Mouse (Mus musculus) heart, embryonic 11.5 days (tissue): ENCODE measurements at regions not wholly inside any gene's neighbourhood (a gene's known extent, or its start where the extent isn't known, plus 50 kb on each side); places are given as distances from the start of the nearest gene placed in this dataset.

Experiments used
- ATAC-seq: fragments of 200-750 bp; cut with Nextera tagmentation; replicated peaks from 2 replicates; pipeline ENCODE4 v1.8.0; 2017; ENCODE audit warnings: moderate library complexity; ENCODE audit not compliant: insufficient number of reproducible peaks, low FRiP score, low TSS enrichment
- H3K27ac ChIP-seq: fragments of 300-500 bp; sonication (generic); 2 replicates; pipeline ENCODE4 v1.5.1; 2014; ENCODE audit warnings: mild to moderate bottlenecking, low read depth, low read length
- H3K27me3 ChIP-seq: fragments of 300-500 bp; sonication (generic); 2 replicates; pipeline ENCODE4 v1.6.1; 2014; ENCODE audit warnings: mild to moderate bottlenecking, low read length, mixed read lengths; ENCODE audit not compliant: control insufficient read depth, insufficient read depth
- H3K36me3 ChIP-seq: fragments of 300-500 bp; sonication (generic); 2 replicates; pipeline ENCODE4 v1.6.1; 2014; ENCODE audit warnings: mild to moderate bottlenecking, low read length, moderate library complexity, mixed read lengths; ENCODE audit not compliant: control insufficient read depth, insufficient read depth
- H3K4me1 ChIP-seq: fragments of 300-500 bp; sonication (generic); 2 replicates; pipeline ENCODE4 v1.6.1; 2014; ENCODE audit warnings: low read length; ENCODE audit not compliant: control insufficient read depth, insufficient read depth
- H3K4me2 ChIP-seq: fragments of 300-500 bp; sonication (generic); 2 replicates; pipeline ENCODE4 v1.6.1; 2014; ENCODE audit warnings: mild to moderate bottlenecking, moderate library complexity
- H3K4me3 ChIP-seq: fragments of 300-500 bp; sonication (generic); 2 replicates; pipeline ENCODE4 v1.5.1; 2014; ENCODE audit warnings: low read depth, low read length
- H3K9ac ChIP-seq: fragments of 300-500 bp; sonication (generic); 2 replicates; pipeline ENCODE4 v1.6.1; 2014; ENCODE audit warnings: mild to moderate bottlenecking, low read depth, low read length, moderate library complexity
- H3K9me3 ChIP-seq: fragments of 300-500 bp; sonication (generic); replicated peaks from 2 replicates; pipeline ENCODE4 v1.6.1; 2016; ENCODE audit warnings: low read length; ENCODE audit not compliant: control insufficient read depth
- WGBS: fragments of 180-500 bp; shearing (Covaris S2); extraction: QIAGEN DNeasy Blood & Tissue Kit; methylation state at CpG from one replicate; pipeline ENCODE4 v1.1.7; 2014; ENCODE audit not compliant: insufficient replicate concordance; 5-methylcytosine and 5-hydroxymethylcytosine counted together

GRCm38 (mm10) chr13:54301110-54301509 lies 70.0 kb upstream of the Cplx2 start:
- 0 out of 2 replicates have a peak, but pooled peaks cover 2% of the 10 kb centered on the region for H3K27me3 ChIP-seq
- ATAC-seq: no peak
- H3K27ac ChIP-seq: no peak overlapping the region
- H3K4me1 ChIP-seq: peaks cover 10% of the 10 kb centered on the region
- no peak overlapping the region for H3K4me2 ChIP-seq
- WGBS: 62% methylated on average over 1 of the region's 1 CpGs
- H3K9ac ChIP-seq: no peak overlapping the region
- no peaks in the 10 kb centered on the region for H3K36me3 ChIP-seq
- no peaks in the 10 kb centered on the region for H3K9me3 ChIP-seq
- H3K4me3 ChIP-seq: no peak overlapping the region

GRCm38 (mm10) chr13:54301677-54302076 lies 69.5 kb upstream of the Cplx2 start:
- no peaks in the 10 kb centered on the region for H3K36me3 ChIP-seq
- no peak overlapping the region; the same call in 1 of the 2 replicates for H3K9ac ChIP-seq
- H3K27me3 ChIP-seq: 0 out of 2 replicates have a peak, but pooled peaks cover 2% of the 10 kb centered on the region
- peak overlapping the region; percentile 97 for H3K4me2 ChIP-seq
- WGBS: 25% methylated on average over 6 of the region's 6 CpGs
- ATAC-seq: no peak
- H3K27ac ChIP-seq: no peak overlapping the region
- peaks cover 10% of the 10 kb centered on the region for H3K4me1 ChIP-seq
- H3K4me3 ChIP-seq: peak overlapping the region; percentile 78; the same call in 1 of the 2 replicates
- no peaks in the 10 kb centered on the region for H3K9me3 ChIP-seq

- ATAC-seq: peak; percentile 51
- Histone ChIP-seq H3K4me3 (peak overlapping the region; percentile 78), H3K27me3 (0 out of 2 replicates have a peak, but pooled peaks cover 2% of the 10 kb centered on the region), H3K9me3 (no peaks in the 10 kb centered on the region), H3K4me1 (peaks cover 10% of the 10 kb centered on the region), H3K36me3 (no peaks in the 10 kb centered on the region), H3K9ac (peak overlapping the region; percentile 92), H3K4me2 (peak overlapping the region; percentile 97), H3K27ac (peak overlapping the region; percentile 98)
- WGBS: under 1% methylated on average over 39 of the region's 58 CpGs
Measured at GRCm38 (mm10) chr13:54302351-54303070, 68.6 kb upstream of the Cplx2 start.

- no peaks in the 10 kb centered on the region for H3K9me3 ChIP-seq
- H3K27ac ChIP-seq: peak overlapping the region; percentile 98
- no peaks in the 10 kb centered on the region for H3K36me3 ChIP-seq
- 0 out of 2 replicates have a peak, but pooled peaks cover 2% of the 10 kb centered on the region for H3K27me3 ChIP-seq
- H3K9ac ChIP-seq: peak overlapping the region; percentile 92
- H3K4me2 ChIP-seq: peak overlapping the region; percentile 97
- under 1% methylated on average over 53 of the region's 54 CpGs for WGBS
- H3K4me3 ChIP-seq: peak overlapping the region; percentile 78
- peak; percentile 71 for ATAC-seq
- H3K4me1 ChIP-seq: peaks cover 10% of the 10 kb centered on the region
Measured at GRCm38 (mm10) chr13:54303071-54303924, 67.9 kb upstream of the Cplx2 start.

- 63% methylated on average over 5 of the region's 5 CpGs for WGBS
- Histone ChIP-seq H3K9ac (no peak overlapping the region; the same call in 1 of the 2 replicates), H3K4me3 (no peak overlapping the region), H3K9me3 (no peaks in the 10 kb centered on the region), H3K36me3 (no peaks in the 10 kb centered on the region), H3K27ac (peak overlapping the region; percentile 98), H3K4me1 (peaks cover 10% of the 10 kb centered on the region), H3K27me3 (no peaks in the 10 kb centered on the region), H3K4me2 (peak overlapping the region; percentile 97; the same call in 1 of the 2 replicates)
- no peak for ATAC-seq
Measured at GRCm38 (mm10) chr13:54304251-54304650, 66.9 kb upstream of the Cplx2 start.

- Histone ChIP-seq H3K4me2 (no peak overlapping the region), H3K4me3 (no peak overlapping the region), H3K9ac (no peak overlapping the region), H3K9me3 (no peaks in the 10 kb centered on the region), H3K36me3 (no peaks in the 10 kb centered on the region), H3K27ac (no peak overlapping the region), H3K4me1 (peaks cover 20% of the 10 kb centered on the region), H3K27me3 (no peaks in the 10 kb centered on the region)
- no peak for ATAC-seq
- 18% methylated on average over 2 of the region's 2 CpGs for WGBS
Measured at GRCm38 (mm10) chr13:54308591-54308990, 62.6 kb upstream of the Cplx2 start.

- H3K4me1 ChIP-seq: peaks cover 17% of the 10 kb centered on the region
- no peaks in the 10 kb centered on the region for H3K27me3 ChIP-seq
- H3K36me3 ChIP-seq: no peaks in the 10 kb centered on the region
- no peak for ATAC-seq
- no peak overlapping the region for H3K4me2 ChIP-seq
- no peak overlapping the region for H3K27ac ChIP-seq
- H3K9ac ChIP-seq: no peak overlapping the region
- no peak overlapping the region for H3K4me3 ChIP-seq
- WGBS: 37% methylated on average over 5 of the region's 5 CpGs
- H3K9me3 ChIP-seq: no peaks in the 10 kb centered on the region
Measured at GRCm38 (mm10) chr13:54309354-54309753, 61.8 kb upstream of the Cplx2 start.

GRCm38 (mm10) chr13:54310144-54310543 lies 61.0 kb upstream of the Cplx2 start:
- H3K4me1 ChIP-seq: peaks cover 17% of the 10 kb centered on the region
- no peaks in the 10 kb centered on the region for H3K9me3 ChIP-seq
- no peaks in the 10 kb centered on the region for H3K27me3 ChIP-seq
- 54% methylated on average over 4 of the region's 4 CpGs for WGBS
- no peaks in the 10 kb centered on the region for H3K36me3 ChIP-seq
- no peak overlapping the region for H3K9ac ChIP-seq
- no peak overlapping the region for H3K4me3 ChIP-seq
- no peak overlapping the region for H3K4me2 ChIP-seq
- H3K27ac ChIP-seq: no peak overlapping the region
- no peak for ATAC-seq
